Mouse (Mus musculus) activated CD4-positive, CD25-positive, alpha-beta regulatory T cell, adult 4 months (primary cell): Measurements from ENCODE around the gene Tm6sf2. TPM values are rescaled to one million over a fixed set of nuclear protein-coding genes. Genes with fewer than 3 reads are reported as not detected.
"Not testable (repeated sequence)": the region's sequence is repeated elsewhere in the genome, so short reads cannot be mapped to it uniquely, and the experiment has no call there.

Experiments
- ATAC-seq: one replicate; pipeline ENCODE4 v1.8.0; 2017
- polyA plus RNA-seq, 2 experiments: library from polyadenylated mRNA; unstranded; fragments of 100-300 nt; shearing (Covaris generic); gene quantifications; one replicate each; pipeline ENCODE4 v1.2.1; 2017

The Tm6sf2 gene
- under 1 TPM; 0.34 to 0.69 TPM for polyA plus RNA-seq

DNA sequence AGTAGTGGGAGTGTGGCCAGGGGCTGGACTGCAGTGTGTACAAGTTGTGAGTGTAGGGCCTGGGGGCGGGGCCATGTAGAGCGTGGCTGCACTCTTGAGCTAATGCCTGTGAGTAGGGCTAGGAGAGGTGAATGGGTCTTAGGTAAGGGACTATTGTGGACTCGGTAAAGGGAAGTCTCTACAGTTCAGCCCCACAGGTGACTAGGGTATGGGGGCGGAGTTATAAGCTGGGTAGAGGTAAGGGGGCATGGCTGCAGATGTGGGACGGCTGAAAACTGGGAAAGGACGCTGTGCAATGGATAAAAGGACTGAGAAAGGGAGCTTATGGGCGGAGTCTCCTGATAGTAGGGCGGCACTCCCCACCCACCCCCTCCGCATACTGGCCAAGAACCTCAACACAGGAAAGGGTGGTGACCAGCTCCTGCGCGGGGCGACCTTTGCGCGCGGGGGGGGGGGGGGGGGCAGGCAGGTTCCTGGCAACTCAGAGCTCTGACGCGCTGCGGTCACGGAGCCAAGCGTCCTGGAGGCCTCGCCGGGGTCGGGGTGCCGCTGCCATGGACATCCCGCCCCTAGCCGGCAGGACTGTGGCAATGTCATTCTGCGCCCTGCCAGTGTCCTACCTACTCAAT, at the start of gene Tm6sf2:
Tm6sf2 (plus strand) TSS at position 484 of the 629 bp plus-strand sequence.
- ATAC-seq, result no peak

GRCm38 (mm10) chr8:70023596-70023995, 49.1 kb upstream of the Tm6sf2 start:
- ATAC-seq, result no peak

- ATAC-seq, result no peak
Measured at GRCm38 (mm10) chr8:70026151-70026550, 46.6 kb upstream of the Tm6sf2 start.

DNA sequence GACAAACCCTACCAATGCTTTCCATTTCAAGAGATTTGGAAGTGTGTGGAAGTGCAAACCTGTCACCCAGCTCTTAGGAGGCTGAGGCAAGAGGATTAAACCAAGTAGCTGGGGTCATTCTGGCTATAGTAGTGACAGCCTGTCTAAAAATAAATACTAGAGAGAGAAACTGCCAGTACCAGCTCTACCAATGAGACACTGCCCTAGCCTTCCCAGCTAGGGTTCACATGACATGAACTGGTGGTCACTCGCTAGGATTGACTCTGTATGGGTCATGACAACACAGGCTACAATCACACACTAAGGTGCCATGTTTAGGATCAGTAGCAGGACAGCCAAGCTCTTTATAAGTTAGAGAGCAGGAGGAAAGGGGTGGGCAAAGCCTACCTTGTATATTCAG, 42.5 kb upstream of the Tm6sf2 start:
- ATAC-seq, result no peak

- no peak for ATAC-seq
Measured at GRCm38 (mm10) chr8:70037994-70038393, 34.7 kb upstream of the Tm6sf2 start.

DNA sequence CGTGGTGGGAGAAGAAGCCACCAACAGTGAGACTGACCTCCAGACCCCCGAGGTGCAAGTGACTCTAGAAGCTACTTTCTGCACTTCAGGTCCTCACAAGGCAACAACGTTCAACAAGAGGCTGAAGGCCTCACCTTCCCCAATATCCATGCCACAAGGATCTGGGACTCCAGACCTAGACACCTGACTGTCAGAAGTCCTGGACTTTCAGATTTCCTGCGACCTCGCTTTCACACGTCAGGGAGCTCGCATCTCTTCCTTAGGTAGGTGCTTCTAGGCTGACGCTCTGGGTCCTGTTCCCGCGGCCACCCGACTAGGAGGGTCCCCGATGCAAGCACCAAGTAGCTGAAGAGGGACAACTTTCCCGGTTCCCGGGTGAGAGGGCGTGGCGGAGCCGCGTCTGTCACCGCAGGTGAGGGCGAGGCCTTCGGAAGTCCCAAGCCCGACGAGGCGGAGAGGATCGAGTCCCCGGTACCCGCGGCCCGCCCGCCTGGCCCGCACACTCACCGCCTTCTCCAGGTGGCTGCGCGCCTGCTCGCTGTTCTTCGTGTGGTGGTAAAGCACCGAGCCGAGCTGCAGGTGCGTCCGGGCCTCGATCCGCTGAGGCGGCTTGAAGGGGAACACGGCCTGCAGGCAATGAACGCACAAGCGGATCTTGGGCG, 30.7 kb upstream of the Tm6sf2 start:
- ATAC-seq, result no peak

- peak; percentile 95 for ATAC-seq
Measured at GRCm38 (mm10) chr8:70042583-70043455, 29.9 kb upstream of the Tm6sf2 start, which contains the start of the genes Mau2 and Sugp1. Gene Mau2 (minus strand): TSS chr8:70042734. Gene Sugp1 (plus strand): TSS chr8:70042813.

GRCm38 (mm10) chr8:70043996-70044395, 28.7 kb upstream of the Tm6sf2 start:
- no peak for ATAC-seq

DNA sequence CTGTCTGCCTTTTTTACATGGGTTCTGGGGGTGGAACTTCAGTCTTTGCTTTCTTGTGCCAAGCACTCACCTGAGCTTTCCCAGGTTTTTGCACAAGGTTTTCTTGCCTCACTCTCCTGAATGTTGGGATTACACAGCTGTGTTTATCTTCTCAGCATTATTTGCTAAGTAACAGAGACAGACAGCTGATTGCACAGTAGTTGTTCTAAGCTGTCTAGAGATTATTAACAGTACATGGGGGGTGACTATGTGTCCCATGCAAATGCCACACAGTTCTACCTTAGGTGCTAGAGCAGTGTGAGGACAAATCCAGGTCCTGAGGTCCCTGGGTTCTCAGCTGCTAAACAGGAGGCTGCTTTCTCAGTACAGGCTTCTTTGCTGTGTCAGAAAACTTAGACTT, 23.1 kb upstream of the Tm6sf2 start:
- no peak for ATAC-seq

- not testable (repeated sequence) for ATAC-seq
Measured at GRCm38 (mm10) chr8:70050434-70050833, 22.3 kb upstream of the Tm6sf2 start.

- no peak for ATAC-seq
Measured at GRCm38 (mm10) chr8:70057721-70058120, 15.0 kb upstream of the Tm6sf2 start.

DNA sequence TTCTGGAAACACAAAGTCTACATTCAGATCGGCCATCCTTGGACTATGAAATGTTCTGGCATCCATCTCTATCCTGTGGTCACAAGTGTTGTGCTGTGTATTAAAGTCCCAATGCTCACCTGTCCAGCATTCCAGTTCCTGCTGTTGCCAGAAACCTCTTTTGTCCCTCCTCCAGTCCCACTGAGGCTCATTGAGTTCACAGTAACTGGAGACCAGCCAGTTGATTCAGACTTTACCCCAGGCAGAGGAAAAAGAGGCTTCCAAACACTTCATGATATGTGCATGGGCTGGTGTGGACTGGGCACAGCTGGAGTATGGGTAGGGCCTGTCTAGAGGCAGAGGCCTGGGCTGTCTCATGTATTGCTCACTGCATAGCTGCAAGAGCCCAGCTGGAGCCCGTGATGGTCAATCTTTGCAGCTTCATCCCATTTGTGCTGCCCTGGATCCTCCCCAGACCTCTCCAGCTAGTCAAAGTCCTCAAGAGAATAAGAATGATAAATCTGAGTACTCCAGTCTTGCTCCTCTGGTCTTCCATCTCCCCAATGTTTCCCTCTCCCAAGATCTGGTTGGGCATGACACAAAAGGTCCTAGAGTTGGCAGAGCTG, 786 bp upstream of the Tm6sf2 start:
- no peak for ATAC-seq

DNA sequence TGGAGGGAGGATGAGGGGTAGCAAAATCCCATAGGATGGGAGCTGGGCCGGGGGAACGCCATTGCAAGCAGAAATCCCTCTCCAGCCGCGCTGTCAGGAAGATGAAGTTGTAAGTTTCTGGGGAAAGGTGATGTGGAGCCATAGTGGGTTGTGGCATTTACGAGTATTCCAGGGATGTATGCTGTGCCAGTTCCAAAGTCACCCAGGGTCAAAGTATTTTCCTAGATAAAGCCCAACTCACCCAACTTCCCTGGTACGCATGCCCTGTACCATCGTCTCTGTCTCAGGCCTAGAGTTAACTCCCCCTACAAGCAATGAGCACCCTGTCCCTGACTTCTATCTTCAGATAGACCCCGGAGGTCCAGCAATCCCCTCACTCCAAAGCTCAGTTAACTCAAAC, 396 bp downstream of the Tm6sf2 start:
- ATAC-seq, result no peak

DNA sequence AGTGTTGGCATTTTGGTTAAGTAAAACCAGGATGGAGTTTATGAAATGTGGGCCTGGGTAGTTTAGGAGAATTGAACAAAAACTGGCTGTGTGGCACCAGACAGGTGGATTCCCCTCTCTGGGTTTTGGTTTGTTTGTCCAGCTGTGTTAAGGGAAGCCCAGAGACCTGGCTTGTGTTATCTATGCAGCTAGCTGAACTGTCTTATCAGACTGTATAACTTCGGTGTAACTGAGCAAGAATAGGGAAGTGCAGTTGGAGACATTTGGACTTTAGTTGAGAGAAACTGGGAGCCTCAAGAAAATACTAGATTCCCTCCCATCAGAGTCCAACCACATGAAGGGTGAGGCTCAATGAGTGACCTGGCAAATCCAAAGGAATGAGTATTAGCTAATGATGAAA, 958 bp downstream of the Tm6sf2 start:
- no peak for ATAC-seq

- ATAC-seq, result no peak
Measured at GRCm38 (mm10) chr8:70081976-70082375, 9.3 kb downstream of the Tm6sf2 start.

GRCm38 (mm10) chr8:70083285-70083684, 10.6 kb downstream of the Tm6sf2 start, which contains the start of gene Hapln4:
Gene Hapln4 (plus strand): TSS chr8:70083457.
- ATAC-seq, result no peak

DNA sequence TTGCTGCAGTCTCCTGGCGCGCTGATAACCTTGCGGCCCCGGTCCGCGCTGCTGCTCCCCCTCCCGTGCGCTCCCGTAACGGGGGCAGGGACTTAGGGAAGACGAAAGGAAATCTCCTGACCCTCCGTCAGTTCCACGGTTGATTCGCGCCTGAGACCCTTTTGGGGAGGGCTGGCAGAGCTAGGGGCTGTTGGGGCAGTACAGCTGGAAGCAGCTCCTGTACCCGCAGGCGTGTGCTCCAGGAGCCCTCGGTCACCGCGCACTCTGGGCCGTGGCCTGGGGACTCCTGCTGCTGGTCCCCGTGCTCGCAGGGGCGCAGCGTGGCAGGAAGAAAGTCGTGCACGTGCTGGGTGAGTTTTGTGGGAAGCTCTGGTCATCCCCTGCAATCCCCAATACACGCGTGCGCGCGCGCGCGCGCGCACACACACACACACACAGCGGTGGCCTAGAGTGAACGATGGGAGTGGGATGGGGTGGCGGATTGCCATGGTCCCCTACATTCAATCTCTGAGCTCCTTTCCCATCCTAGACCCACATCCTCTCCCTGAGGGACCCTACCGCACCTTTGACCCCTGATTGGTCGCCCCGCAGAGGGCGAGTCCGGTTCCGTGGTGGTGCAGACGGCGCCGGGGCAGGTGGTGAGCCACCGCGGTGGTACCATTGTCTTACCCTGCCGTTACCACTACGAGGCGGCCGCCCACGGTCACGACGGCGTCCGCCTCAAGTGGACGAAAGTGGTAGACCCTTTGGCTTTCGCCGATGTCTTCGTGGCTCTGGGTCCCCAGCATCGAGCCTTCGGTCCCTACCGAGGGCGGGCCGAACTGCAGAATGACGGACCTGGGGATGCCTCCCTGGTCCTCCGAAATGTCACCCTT, 11.7 kb downstream of the Tm6sf2 start:
- no peak for ATAC-seq

DNA sequence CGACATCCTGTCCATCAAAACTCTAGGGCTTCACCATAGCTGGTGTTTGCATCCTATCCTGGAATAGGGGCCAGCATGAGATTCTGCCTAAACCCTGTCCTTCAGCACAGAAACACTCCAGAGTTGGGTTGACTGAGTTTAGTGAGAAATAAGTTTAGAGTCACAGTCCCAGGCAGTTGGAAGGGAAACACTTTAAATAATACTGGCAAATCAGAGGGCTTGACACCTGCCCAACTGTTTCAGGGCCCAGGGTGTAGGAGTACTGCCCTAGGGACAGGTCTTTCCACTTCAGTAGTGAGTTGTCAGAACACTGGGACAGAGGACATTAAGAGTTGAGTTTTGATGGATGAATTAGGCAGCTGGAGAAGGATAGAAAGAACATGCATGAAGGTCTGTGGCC, 13.4 kb downstream of the Tm6sf2 start:
- ATAC-seq, result no peak

DNA sequence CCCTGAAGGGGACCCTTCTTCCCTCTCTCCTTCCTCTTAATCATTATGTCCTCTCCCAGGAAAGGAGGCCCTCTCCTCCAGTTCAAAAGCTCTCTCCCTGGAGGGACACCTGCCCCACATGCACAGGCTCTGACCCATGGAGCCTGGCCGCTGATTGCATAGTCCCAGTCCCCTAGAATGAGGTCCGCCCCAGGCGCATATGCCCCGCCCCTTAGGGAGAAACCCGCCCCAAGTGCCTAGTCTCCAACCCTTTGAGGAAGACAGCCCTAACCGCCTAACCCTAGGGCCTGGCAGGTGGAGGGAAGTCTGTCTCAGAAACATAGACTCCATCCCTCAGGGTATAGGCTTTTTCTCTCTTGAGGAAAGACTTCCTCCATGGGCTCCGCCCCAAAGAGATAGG, 14.5 kb downstream of the Tm6sf2 start:
- ATAC-seq, result no peak

- no peak for ATAC-seq
Measured at GRCm38 (mm10) chr8:70087836-70088650, 15.3 kb downstream of the Tm6sf2 start.
